Comparison of ENCODE assay signal across 8 mouse cellular contexts in the genomic region with DNA sequence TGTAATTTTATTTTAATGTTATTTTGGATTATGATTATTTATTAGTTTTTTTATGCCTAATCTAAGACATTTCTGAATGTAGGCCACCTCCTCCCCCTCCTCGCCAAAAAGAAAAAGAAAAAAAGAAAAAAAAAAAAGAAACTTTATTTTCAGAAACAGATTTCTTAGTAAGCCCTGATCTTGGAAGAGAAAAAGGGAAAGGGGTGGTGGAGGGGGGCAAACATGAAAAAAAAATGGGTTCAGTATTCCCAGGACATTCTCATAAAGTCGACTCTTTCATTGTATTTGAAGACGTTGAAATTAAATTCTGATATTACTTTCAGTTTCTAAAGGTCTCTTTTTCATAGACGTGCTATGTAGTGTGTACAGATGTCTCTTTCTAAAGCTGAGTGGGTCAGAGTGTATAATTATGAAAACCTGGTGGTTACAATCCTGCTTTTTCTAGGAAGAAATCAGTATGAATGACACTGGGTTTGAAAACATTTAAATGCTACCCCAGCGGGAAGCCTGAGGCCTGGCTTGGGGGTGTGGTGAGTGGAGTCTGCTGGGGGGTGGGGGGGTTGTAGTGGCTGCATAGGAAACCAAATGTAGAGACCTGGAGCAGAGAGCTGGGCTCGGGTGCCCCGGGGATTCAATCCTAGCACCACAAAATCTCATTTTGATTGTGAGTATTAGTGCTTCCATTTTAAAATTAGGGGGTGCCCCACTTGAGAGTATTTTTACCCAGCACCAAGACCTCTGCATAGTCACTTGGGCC. TPM values are rescaled to one million over a fixed set of nuclear protein-coding genes. Genes with fewer than 3 reads are reported as not detected.
DNase-seq lines count a peak whose midpoint lies in the region; ATAC-seq and TF ChIP-seq lines count a peak whose summit lies in the region.

No protein-coding gene starts in this region.

- ATAC-seq in kidney, postnatal 0 days (replicated peaks; ENCODE audit: low FRiP score, low read depth), result no peak
- no peak for ATAC-seq in erythroid progenitor cell, adult 5-6 weeks (replicated peaks; ENCODE audit: low FRiP score, poor library complexity, severe bottlenecking)

- DNase-seq in kidney, postnatal 0 days (ENCODE audit: low spot score), result no peak
- no peak for DNase-seq in kidney, adult 8-10 months
- peak; percentile 41 for DNase-seq in induced T-regulatory cell, adult 2 months (ENCODE audit: low read depth)
- no peak for DNase-seq in cerebellum, postnatal 25 days
- DNase-seq in MN1 (ENCODE audit: low spot score), result no peak

- peaks cover 33% of the 10 kb centered on the region for H3K79me2 ChIP-seq in myocyte (ENCODE audit: control insufficient read depth, insufficient read depth)

- peak overlapping the region; percentile 81 for H3K4me2 ChIP-seq in kidney, postnatal 0 days (ENCODE audit: low read length)
- peak overlapping the region; percentile 80 for H3K4me2 ChIP-seq in myocyte (ENCODE audit: low read depth)

- H3K27ac ChIP-seq in kidney, postnatal 0 days, result no peak overlapping the region
- H3K27ac ChIP-seq in cortical plate, adult 2 months (ENCODE audit: insufficient read depth, low read length), result no peak overlapping the region

- no peak for TF ChIP-seq CTCF in kidney, postnatal 0 days (IDR thresholded peaks at IDR 0.05; ENCODE audit: low read depth)
- TF ChIP-seq CTCF in cortical plate, adult 2 months (IDR thresholded peaks at IDR 0.05; ENCODE audit: extremely low read depth, insufficient read depth, low read length), result no peak

- H3K9ac ChIP-seq in kidney, postnatal 0 days (ENCODE audit: low read depth, low read length), result peak overlapping the region; percentile 88; the same call in 1 of the 2 replicates

- H3K4me1 ChIP-seq in kidney, postnatal 0 days (replicated peaks; ENCODE audit: insufficient read depth, low read length), result peaks cover 18% of the 10 kb centered on the region; the same call in 1 of the 2 replicates
- H3K4me1 ChIP-seq in cortical plate, adult 2 months (ENCODE audit: control insufficient read depth, insufficient read depth, low read length), result no peaks in the 10 kb centered on the region; the same call in 1 of the 2 replicates

- no peak for TF ChIP-seq POLR2A in cortical plate, adult 2 months (IDR thresholded peaks at IDR 0.05; ENCODE audit: extremely low read depth, insufficient read depth, low read length)
- TF ChIP-seq POLR2A in myocyte (IDR thresholded peaks at IDR 0.05; ENCODE audit: insufficient read length, low read depth), result no peak

- peak overlapping the region; percentile 82 for H3ac ChIP-seq in myocyte (ENCODE audit: control insufficient read depth, insufficient read length)

- WGBS in kidney, postnatal 0 days, result 19% methylated on average over 7 of the region's 7 CpGs

- H3K27me3 ChIP-seq in kidney, postnatal 0 days (ENCODE audit: insufficient read depth, low read length), result no peaks in the 10 kb centered on the region
- H3K27me3 ChIP-seq in myocyte (ENCODE audit: control insufficient read depth, insufficient read depth, insufficient read length), result no peaks in the 10 kb centered on the region

- peak overlapping the region; percentile 87 for H3K4me3 ChIP-seq in kidney, postnatal 0 days (replicated peaks; ENCODE audit: low read depth, low read length)
- peak overlapping the region; percentile 95 for H3K4me3 ChIP-seq in cortical plate, adult 2 months (ENCODE audit: insufficient read depth, low read length)
- H3K4me3 ChIP-seq in myocyte, result peak overlapping the region; percentile 99

- H3K9me3 ChIP-seq in kidney, postnatal 0 days (replicated peaks; ENCODE audit: low read length), result no peaks in the 10 kb centered on the region

- no peaks in the 10 kb centered on the region for H3K36me3 ChIP-seq in kidney, postnatal 0 days (ENCODE audit: insufficient read depth, low read length)
- peaks cover 4% of the 10 kb centered on the region for H3K36me3 ChIP-seq in myocyte (ENCODE audit: control insufficient read depth, insufficient read depth)

TF ChIP-seq in myocyte, 11 proteins besides CTCF, POLR2A, EP300 and RAD21:
- TF ChIP-seq TCF3 (IDR thresholded peaks at IDR 0.05; ENCODE audit: insufficient read length, low read depth) (no peak), USF1 (IDR thresholded peaks at IDR 0.05; ENCODE audit: low read depth) (no peak), MYOG (IDR thresholded peaks at IDR 0.05; ENCODE audit: control insufficient read depth in 1 of 3, insufficient read depth in 1 of 3, insufficient read length in 2 of 3, low read depth in 2 of 3) (no peak), TCF12 (IDR thresholded peaks at IDR 0.05; ENCODE audit: insufficient read depth, poor library complexity, severe bottlenecking) (no peak), REST (IDR thresholded peaks at IDR 0.05; ENCODE audit: insufficient read depth, insufficient read length) (no peak), E2F4 (IDR thresholded peaks at IDR 0.05; ENCODE audit: insufficient read depth) (no peak), MYOD1 (IDR thresholded peaks at IDR 0.05; ENCODE audit: control insufficient read depth in 1 of 3, insufficient read length in 2 of 3, low read depth in 2 of 3) (no peak), CEBPB (IDR thresholded peaks at IDR 0.05; ENCODE audit: insufficient read depth, poor library complexity, severe bottlenecking) (no peak), SRF (IDR thresholded peaks at IDR 0.05; ENCODE audit: control insufficient read depth, insufficient read length, low read depth) (no peak), POLR2AphosphoS2 (IDR thresholded peaks at IDR 0.05; ENCODE audit: insufficient read length, low read depth) (no peak)

RNA-seq across cellular contexts. Expression of a gene that starts 2.4 kb away (rescaled TPM):
- 25.3 and 29.5 TPM in 2 replicates for polyA plus RNA-seq in kidney, postnatal 0 days (2015; fragmentation: Nextera tagmentation; extraction: Ambion mirVana)
- polyA plus RNA-seq in cortical plate, adult 2 months (2012; rRNA removed), result 22.5 and 23.2 TPM in 2 replicates
- polyA plus RNA-seq in myocyte (2012; fragmentation: generic; extraction: Trizol), result 56.1 TPM
- 0.84 TPM in 1 of 2 replicates, not detected in the other for total RNA-seq in erythroid progenitor cell, adult 5-6 weeks (2015; ENCODE audit: low replicate concordance)
- total RNA-seq in erythroid progenitor cell, adult 5-6 weeks (2017; ENCODE audit: low replicate concordance), result 0.38 TPM in 1 of 2 replicates, not detected in the other

RNA-seq across cellular contexts. Expression of a gene that starts 35.5 kb away (rescaled TPM):
- polyA plus RNA-seq in kidney, postnatal 0 days (2015; fragmentation: Nextera tagmentation; extraction: Ambion mirVana), result 171 and 174 TPM in 2 replicates
- 229 and 231 TPM in 2 replicates for polyA plus RNA-seq in cortical plate, adult 2 months (2012; rRNA removed)
- 130 TPM for polyA plus RNA-seq in myocyte (2012; fragmentation: generic; extraction: Trizol)
- total RNA-seq in erythroid progenitor cell, adult 5-6 weeks (2015; ENCODE audit: low replicate concordance), result 170 and 182 TPM in 2 replicates
- 199 and 208 TPM in 2 replicates for total RNA-seq in erythroid progenitor cell, adult 5-6 weeks (2017; ENCODE audit: low replicate concordance)
